Mouse (Mus musculus) retina, embryonic 14.5 days (tissue): Measurements from ENCODE around the gene Slc35g3.

Source experiments
- DNase-seq: peaks from one replicate; pipeline ENCODE4 v3.0.0-alpha.2; 2015; ENCODE audit warnings: low spot score

Slc35g3 gene

DNA sequence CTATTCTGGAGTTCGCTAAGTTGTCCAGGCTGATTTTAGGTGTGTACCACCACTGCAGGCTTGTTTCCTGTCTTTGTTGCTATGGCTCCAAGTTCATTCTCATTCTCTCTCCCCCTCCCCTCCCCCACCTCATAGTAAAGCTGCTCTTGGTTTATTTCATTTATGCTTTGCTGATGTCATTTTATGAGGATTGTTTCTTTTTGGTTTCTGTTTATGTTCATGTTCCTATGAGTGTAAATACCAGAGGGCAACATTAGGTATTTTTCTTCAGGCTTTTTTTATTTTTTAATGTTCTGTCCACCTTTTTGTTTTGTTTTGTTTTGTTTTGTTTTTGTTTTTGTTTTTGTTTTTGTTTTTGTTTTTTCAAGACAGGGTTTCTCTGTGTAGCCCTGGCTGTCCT, at the start of gene Slc35g3:
Slc35g3 (minus strand) TSS at position 101 of the 400 bp plus-strand sequence.
- no peak for DNase-seq

DNA sequence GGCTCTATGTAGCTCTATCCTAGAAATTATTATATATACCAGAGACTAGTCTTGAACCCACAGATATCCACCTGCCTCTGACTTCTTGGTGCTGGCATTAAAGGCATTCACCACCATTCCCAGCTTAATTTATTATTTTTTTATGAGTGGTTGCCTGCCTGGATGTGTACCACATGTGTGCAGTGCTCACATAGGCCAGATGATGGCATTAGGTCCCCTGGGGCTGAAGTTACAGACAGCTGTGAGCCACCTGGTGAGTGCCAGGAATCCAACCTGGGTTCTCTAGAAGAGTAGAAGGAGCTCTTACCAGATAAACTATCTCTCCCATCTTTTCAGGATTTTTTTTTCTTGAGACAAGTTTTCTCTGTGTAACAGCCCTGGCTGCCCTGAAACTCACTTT, 48.5 kb upstream of the Slc35g3 start:
- DNase-seq: no peak

DNA sequence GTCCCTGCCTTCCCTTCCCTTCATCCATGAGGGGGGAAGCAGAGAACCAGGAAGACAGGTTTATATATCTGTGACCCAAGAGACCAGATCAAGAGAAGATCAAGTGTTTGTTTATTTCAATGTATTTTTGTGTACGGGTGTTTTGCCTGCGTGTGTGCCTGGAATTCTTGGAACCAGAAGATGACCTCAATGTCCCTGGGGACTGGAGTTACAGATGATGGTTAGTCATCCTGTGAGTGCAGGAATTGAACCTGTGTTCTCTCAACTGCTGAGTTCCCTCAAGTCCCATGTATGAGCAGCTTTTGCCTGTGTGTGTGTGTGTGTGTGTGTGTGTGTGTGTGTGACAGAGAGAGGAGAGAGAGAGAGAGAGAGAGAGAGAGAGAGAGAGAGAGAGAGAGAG, 45.9 kb upstream of the Slc35g3 start:
- DNase-seq: no peak

DNA sequence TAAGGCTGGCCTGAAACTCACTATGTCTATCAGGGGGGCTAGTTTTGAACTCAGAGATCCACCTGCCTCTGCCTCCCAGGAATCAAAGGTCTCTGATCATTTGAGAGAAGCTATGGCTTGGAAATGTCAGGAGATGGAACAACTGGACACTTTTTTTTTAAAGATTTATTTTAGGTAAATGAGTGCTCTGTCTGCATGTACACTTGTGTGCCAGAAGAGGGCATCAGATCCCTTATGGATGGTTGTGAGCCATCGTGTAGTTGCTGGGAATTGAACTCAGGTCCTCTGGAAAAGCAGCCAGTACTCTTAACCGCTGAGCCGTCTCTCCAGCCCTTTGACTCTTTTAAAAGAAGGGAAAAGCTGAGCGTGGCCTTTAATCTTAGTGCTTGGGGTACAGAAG, 44.6 kb upstream of the Slc35g3 start:
- no peak for DNase-seq

DNA sequence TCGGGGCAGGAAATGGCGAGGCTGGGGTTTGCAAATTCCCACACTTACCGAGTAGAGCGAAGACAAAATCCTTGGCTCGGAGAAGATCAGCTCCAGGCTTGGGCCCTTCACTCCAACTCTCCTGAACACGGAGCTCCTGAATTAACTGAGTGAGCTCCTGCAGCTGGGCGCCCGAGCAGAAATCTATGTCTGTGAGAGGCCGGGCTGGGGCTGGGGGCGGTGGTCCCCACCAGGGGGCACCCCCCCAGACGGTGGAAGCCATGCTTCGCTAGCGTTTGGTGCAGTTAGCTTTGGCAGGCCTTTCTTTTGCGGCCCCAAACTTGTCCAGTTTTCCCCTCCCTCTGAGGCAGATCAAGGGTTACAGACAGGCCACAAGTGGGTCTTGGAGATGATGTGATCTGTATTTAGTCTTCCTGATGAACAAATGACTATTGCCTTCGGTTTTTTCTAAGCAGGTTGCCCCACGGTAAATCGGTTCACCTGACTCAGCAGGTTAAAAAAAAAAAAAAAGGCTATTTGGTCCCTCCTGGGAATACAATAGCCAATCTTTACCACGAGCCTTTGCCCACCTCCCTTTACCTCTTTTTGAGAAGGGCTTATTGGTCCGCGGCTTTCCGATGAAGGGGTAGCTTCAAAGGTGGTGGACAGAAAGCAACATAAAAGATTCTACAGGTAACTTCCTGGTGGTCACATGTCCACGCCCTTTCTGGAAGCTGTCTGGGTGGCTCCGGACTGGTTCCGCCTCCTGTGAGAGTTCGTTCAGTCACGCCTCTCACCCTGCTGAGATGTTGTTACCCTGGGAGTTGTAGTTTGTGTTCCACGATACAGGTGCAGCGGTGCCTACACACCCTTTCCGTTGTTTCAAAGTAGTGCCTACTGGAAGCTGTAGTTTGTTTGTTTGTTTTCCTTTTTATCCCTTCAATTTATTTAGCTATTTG, 43.5 kb upstream of the Slc35g3 start, which contains the start of gene Tmem102:
Tmem102 (minus strand) TSS at position 653 of the 938 bp plus-strand sequence.
- DNase-seq: no peak

DNA sequence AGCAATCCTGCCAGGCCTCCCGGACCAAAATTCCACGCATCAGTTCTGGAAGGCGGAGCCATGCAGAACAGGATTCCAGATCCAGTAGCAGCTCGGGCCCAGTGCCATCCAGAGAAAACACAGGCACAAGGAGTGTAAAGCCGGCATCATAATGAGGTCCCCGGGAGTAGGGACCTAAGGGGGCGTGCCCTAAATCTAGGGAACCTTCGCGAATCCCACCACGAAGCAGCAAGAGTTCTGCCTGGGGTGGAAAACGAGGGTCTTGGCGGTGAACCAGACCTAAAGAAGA, 42.8 kb upstream of the Slc35g3 start:
- DNase-seq: no peak

DNA sequence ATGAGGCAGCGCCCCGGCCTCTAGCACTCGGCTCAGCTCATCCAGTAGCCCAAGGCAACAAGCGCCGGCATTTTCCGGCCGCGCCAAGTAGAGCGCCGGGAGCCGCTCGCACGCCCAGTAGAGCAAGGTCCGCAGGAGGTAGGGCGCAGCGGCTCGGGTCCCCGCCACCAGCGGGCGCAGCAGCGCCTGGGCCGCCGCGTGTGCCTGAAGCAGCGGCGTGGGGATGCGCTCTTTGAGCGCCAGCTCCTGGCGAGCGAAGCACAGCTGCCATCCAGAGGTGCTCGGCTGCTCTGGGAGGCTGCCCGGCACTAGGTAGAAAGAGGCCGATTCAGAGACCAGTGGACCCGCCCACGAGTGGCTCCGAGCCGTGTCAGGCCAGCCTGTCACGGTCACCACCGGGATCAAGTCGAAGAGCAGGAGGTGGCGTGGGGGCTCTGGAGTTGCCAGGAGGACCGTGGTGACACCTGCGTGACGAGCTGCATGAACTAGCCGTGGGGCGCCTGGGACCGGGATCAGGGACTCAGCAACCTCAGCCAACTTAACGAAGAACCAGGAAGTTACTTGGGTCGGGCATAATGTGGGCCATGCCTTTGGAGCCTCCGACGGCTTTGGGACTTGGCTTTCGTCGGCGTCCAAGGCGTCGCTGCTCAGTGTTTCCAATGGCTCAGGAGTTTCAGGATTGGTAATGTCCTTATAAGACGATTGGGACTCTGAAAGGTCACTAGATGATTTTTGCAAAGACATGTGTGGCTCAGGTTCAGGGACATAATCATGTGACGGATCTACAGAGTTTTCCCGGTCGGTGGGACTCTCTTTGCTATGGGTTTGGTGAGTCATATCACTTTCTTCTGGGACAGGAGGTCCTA, 42.3 kb upstream of the Slc35g3 start:
- DNase-seq: peak; percentile 80

DNA sequence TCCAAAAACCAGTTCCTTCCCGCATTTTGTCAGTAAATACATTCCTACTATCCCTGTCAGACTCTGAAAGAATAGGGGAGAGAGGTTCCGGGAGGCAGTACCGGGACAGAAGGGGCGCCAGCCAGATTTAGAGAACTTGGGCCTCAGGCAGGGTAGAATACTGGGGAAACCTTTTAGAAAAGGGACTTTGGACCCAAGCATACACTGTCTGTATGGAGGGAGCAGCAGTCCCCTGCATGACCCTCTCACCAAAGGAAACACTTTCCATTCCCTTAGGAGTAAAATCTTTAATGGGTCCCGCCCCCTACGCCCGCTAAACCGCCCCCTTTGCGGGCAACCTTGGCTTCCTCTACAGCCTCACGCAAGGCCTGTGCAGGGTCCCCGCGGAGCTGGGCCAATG, 41.6 kb upstream of the Slc35g3 start:
- no peak for DNase-seq

DNA sequence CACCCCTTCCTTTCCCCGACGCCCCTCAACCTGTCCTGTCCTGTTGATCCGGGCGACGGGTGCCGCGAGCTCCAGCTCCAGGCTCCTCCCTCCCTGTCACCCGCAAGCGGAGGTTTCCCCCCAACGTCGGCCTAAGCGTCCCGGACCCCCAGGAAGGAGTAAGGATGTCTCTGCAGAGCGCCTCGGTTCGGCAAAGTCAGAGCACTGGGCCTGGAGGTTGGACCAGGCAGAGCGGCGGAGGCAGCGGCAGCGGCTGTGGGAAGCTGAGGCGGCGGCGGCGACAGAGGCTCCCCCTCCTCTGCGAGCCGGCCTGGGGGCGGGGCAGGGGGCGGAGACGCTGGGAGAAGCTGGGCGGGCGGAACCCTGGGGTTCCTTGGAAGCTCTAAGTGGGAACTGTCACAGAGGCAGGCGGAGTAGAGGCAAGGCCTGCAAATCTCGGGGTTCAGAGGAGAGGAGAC, 40.9 kb upstream of the Slc35g3 start:
- peak; percentile 77 for DNase-seq

DNA sequence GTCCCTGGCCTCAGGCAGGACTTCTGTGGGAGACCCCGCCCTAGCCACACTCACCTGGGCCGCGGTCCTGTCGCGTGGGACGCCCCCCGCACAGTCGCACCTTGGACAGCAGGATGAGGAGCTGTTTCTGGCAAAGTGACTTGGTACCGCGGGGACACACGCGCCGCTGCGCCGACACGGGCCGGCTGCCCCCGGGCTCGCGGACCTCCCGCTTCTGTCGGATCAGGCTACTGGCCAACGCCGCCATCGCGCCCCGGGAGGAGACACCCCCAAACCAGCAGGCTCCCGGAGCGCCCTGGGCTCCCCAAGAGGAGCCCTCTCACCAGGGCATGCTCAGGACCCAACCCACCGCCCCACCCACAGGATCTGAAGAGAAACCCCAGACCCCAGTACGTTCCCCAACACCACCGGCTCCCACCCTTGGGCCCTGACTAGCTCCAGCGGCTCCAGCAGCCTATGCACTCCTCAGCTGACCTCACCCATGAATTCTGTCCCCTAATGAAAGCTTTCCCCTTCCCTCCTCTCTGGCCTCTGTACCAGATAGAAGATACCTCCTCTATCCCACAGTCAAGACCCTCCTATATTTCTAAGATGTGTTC, 39.7 kb upstream of the Slc35g3 start, which contains the start of gene Fgf11:
Fgf11 (minus strand) TSS at position 479 of the 599 bp plus-strand sequence.
- no peak for DNase-seq

DNA sequence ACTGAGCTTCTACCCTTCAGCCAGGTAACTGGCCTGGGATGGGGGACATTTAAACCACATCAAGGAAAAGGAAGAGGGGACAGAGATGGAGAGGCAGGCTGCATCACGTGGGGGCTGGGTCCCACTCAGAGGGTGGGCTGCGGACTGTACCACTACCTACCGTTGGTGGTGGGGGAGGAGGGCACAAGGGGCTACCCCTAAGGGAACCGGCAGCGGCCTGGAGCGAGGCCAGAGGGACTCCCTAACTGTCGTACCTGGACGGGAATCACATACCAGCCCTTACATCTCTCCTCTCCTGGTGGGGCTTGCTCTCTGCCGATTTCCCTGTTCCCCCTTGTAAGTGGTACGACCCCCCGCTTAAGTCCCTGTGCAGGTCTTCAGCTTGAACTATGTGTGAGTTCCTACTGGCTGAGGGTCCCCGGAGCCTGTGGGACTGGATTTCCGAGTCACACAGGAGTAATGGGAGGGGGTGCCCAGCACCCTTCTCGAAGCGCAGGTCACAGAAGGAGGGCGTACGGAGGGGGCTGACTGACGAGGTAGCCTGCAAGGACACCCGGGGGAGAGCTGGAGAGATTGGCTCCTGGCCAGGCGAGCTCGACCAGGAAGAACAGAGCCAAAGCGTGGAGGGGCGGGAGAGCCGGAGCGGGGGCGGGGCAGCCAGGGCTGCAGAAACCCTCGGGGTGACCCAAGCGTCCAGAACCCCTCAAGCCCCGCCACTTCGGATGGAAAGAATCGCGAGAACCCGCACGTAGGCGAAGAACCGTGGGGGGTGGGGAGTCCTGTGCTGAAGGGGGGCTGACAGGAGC, 38.8 kb upstream of the Slc35g3 start:
- DNase-seq: peak; percentile 84

DNA sequence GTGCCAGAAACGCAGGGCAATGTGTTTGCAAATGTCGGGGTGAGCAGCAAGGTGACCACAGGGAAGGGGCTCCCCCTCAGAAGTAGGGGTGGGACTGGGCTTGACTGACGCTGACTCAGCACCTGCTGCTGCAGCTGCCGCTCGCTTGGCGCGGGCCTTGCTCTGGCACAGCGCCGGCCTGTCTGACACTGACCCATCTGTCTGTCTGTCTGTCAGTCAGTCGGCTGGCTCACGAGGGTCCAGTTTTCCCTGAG, 38.3 kb upstream of the Slc35g3 start:
- no peak for DNase-seq

DNA sequence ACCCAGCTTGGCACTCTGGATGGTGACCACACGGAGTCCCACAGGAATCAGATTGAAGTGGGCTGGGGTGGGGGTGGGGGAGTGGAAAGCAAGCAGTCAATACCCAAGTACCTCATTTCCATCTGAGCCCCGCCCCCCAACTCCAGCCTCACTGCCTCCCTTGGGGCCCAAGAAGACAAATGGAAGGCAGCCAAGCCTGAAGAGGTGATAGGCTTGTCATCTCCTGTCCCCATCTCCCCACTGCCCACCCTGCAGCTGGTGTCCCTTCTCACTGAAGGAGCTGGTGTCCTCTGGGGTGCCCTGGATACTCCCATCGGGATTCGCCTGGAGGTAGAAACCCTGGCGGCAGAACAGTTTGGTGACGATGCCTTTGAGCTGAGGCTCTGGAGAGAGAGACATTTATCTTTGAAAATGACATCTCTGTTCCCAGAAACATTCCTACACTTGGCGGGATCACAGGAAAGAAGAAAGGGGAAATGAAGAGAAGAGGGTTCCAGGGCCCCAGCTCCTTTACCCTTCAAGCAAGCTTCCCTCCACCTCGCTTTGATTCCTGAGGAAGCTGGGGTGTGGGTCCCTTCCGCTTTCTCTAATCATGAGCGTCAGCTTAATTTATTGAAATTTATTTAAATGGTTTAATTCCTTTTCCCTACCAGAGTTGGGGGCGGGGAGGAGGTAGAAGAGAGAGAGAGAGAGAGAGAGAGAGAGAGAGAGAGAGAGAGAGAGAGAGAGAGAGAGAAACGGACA, 37.8 kb upstream of the Slc35g3 start:
- DNase-seq: peak; percentile 67

DNA sequence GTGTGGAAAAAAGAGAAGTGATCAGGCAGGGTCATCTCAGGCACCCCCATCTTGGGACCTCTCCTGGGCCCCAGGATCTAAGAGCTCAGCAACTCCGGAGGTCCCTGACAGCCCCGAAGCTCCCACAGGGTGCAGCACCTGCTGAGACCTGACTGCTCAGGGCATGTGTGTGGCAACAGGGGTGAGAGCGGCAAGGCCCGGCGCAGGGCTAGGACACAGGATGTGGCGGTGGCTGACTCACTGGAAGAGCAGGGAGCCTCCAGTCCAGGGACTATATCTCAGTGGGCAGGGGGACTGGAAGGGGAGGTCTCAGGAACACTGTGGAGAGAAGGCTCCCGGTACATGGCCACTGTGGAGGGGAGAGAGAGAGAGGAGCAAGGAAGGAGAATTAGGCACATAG, 36.2 kb upstream of the Slc35g3 start:
- no peak for DNase-seq

DNA sequence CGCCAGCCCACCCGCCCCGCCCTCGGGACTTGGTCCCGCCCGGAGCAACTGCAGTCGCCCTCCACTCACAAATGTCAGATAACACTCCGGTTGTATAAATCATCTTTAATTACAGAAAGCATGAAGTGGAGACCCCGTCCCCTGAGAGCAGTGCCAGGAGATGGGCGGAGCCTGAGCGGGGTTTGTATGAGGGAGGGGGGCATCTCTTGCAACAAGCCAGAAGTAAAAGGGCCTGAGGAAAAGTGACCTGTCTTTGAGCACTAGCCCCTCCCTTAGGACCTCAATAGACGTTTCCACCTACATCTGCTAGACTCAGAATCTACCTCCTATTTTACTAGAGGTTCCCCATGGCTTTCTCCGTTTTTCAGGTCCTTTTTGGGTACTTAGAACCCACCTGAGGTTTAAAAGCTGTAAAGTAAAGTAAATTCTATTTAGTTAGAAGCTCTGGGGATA, 34.2 kb upstream of the Slc35g3 start:
- DNase-seq: peak; percentile 24

DNA sequence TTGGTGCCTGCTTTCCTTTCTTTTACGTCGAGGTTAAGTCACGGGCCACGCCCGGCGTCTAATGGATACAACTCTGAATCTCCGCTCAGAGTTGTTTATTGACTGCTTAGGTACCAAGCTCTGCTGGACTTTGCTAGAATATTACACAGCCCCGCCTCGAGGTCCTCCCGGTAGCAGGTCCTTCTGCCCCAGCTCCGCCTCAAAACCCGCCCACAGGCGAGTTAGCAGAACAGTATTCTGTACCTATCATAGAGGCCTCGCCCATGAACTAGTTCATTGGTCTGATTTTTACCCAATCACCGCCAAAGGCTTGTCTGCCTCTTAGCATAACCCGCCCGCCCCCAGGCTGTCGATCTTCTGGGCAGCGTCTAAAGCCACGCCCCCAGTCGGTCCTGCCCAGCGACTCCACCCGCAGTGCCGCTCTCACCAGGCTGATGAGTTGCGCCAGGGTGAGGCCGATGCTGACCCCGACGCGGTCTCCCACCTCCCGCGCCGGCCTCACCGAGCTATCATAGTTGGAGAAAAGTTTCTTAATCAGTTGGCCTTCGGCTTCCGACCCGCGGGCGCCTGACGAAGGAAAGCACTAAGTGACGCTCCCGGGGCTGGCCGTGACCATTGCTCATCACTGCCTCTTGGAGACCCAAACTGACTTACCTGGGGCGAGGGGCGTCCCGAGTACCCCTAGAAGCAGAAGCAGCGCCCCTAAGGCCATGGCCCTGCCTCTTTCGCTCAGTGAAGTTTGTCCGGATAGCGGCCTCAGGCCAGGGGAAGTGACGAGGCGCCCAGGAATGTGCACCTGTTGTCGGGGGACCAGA, 33.6 kb upstream of the Slc35g3 start, which contains the start of gene Chrnb1:
Chrnb1 (minus strand) TSS at position 776 of the 815 bp plus-strand sequence.
- DNase-seq: peak; percentile 99

DNA sequence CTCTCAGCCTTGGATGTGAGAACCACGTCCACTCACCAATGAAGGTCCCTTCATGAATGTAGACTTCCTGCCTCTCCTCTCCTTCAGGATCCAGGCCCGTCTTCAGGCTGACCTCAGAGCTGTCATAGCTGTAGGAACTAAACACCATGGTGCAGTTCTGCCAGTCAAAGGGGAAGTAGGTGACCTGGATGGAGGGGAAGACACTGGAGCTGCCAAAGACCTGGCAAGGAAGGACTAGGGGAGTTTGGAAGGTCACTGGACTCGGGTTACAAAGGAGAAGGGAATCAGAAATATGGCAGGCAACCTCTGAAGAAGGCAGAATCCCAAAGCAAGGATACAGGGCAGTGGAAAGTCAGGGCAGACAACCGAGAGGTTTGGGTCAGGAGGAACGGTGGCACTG, 31.7 kb upstream of the Slc35g3 start:
- DNase-seq: no peak

DNA sequence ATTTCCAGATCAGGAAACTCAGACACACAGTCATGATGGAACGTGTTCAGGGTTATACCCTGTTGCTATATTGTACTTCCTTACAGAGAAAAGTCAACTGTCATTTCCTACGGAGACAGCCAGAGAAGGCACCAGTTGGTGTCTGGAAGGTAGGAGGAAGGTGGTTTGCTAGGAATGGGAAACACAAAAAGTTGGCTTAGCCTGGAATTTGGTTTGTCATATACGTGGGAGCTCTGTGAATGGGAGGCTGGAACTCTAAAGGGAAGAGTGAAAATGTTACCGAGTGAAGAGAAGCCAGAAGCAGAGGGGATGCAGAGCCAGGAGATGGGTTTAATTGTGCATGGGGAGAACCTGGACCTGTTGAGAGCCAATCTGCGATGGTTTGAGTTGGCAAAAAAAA, 29.7 kb upstream of the Slc35g3 start:
- DNase-seq: no peak

DNA sequence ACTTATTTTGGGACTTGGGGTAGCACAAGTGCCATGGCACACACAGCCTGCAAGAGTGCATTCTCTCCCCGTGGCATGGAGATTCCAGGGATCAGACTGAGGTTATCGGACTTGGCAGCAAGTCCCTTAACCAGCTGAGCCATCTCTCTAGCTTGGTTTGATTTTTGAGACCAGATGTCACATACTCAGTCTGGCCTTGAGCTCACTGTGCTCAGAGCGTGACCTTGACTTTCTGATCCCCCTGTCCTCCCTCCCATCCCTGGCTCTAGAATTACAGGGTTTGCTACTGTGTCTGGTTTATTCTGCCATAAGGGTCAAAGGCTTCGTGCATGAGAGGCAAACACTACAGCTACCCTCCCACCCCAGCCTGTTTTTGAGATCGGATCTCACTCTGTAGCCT, 27.7 kb upstream of the Slc35g3 start:
- DNase-seq: no peak

DNA sequence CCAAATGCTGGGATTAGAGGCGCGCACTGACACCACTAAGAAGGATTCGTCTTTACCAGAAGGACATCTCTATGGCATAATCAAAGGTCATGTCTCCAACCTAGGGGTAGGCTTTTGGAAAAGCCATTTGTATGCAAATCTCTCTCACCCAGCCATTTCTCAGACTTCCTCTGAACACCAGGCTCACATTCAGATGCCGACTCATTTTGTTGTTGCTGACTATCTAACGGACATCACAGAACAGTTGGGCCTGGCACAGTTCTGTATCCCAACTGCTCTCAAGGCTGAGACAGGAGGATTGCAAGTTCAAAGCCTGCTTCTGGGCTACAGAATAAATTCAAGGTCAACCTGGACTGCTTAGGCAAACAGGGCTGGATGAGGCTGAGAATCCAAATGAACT, 25.5 kb upstream of the Slc35g3 start:
- no peak for DNase-seq
